Mouse (Mus musculus) intestine, embryonic 16.5 days (tissue): Measurements from ENCODE around the gene Nlrc5. TPM values are rescaled to one million over a fixed set of nuclear protein-coding genes. Genes with fewer than 3 reads are reported as not detected.
A peak's percentile ranks its signal among the peaks of the same experiment; 100 is the strongest.

Experiments
- ATAC-seq: fragments of 200-750 bp; cut with Nextera tagmentation; 2 replicates; pipeline ENCODE4 v1.8.0; 2017; ENCODE audit warnings: moderate TSS enrichment, moderate library complexity
- H3K27ac ChIP-seq: fragments of 300-500 bp; sonication (generic); 2 replicates; pipeline ENCODE4 v1.5.1; 2014; ENCODE audit warnings: mild to moderate bottlenecking, low read length
- H3K27me3 ChIP-seq: fragments of 300-500 bp; sonication (generic); replicated peaks from 2 replicates; pipeline ENCODE4 v1.6.1; 2014; ENCODE audit warnings: low read length, control low read depth, mixed read lengths; ENCODE audit not compliant: control insufficient read depth, insufficient read depth
- H3K36me3 ChIP-seq: fragments of 300-500 bp; sonication (generic); 2 replicates; pipeline ENCODE4 v1.6.1; 2014; ENCODE audit warnings: low read length, control low read depth; ENCODE audit not compliant: control insufficient read depth, insufficient read depth
- H3K4me1 ChIP-seq: fragments of 300-500 bp; sonication (generic); 2 replicates; pipeline ENCODE4 v1.6.1; 2014; ENCODE audit warnings: low read length, control low read depth, mixed read lengths; ENCODE audit not compliant: control insufficient read depth, insufficient read depth
- H3K4me2 ChIP-seq: fragments of 300-500 bp; sonication (generic); 2 replicates; pipeline ENCODE4 v1.6.1; 2014; ENCODE audit warnings: low read depth, low read length, control low read depth
- H3K4me3 ChIP-seq: fragments of 300-500 bp; sonication (generic); 2 replicates; pipeline ENCODE4 v1.5.1; 2014; ENCODE audit warnings: mild to moderate bottlenecking, low read length
- H3K9ac ChIP-seq: fragments of 300-500 bp; sonication (generic); 2 replicates; pipeline ENCODE4 v1.6.1; 2014; ENCODE audit warnings: low read depth, low read length
- H3K9me3 ChIP-seq: fragments of 300-500 bp; sonication (generic); 2 replicates; pipeline ENCODE4 v1.6.1; 2016; ENCODE audit warnings: low read length, control low read depth; ENCODE audit not compliant: control insufficient read depth
- WGBS: fragments of 180-500 bp; shearing (Covaris S2); extraction: QIAGEN DNeasy Blood & Tissue Kit; methylation state at CpG from one replicate; pipeline ENCODE4 v1.1.7; 2014; 5-methylcytosine and 5-hydroxymethylcytosine counted together
- polyA plus RNA-seq: library from polyadenylated mRNA; unstranded; fragments of >200 nt; fragmentation: Nextera tagmentation; extraction: Ambion mirVana; gene quantifications from 2 replicates; pipeline ENCODE4 v1.2.1, GENCODE M21; 2015

Nlrc5 gene
- polyA plus RNA-seq = 0.27 and 0.43 TPM in 2 replicates

DNA sequence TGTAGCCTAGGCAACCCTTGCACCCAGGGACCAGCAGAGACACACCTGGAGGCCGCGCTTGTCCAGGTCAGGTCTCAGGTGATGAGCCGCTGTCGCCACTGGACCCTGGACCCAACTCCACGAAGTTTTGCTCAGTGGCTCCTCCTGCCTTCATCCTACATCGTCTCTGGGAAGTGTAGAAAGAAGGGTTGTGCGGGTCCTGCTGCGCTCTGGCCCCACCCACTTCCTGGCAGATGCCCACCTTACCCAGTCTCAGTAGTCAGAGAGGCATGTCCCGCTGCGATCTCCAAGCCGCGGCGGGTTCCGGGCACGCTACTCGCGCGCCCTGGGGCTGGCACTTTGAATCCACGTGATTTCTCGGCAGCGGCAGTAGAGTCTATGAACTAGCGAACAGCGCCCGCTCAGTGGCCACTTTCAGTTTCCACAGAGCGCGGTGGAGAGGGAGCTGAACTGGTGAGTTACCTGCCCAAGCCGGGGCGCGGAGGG is at the start of gene Nlrc5:
Gene Nlrc5 (plus strand): TSS at position 376 of the 486 bp plus-strand sequence.
- no peaks in the 10 kb centered on the region for H3K4me1 ChIP-seq
- peak; percentile 84 for ATAC-seq
- WGBS = 2% methylated on average over 29 of the region's 29 CpGs

DNA sequence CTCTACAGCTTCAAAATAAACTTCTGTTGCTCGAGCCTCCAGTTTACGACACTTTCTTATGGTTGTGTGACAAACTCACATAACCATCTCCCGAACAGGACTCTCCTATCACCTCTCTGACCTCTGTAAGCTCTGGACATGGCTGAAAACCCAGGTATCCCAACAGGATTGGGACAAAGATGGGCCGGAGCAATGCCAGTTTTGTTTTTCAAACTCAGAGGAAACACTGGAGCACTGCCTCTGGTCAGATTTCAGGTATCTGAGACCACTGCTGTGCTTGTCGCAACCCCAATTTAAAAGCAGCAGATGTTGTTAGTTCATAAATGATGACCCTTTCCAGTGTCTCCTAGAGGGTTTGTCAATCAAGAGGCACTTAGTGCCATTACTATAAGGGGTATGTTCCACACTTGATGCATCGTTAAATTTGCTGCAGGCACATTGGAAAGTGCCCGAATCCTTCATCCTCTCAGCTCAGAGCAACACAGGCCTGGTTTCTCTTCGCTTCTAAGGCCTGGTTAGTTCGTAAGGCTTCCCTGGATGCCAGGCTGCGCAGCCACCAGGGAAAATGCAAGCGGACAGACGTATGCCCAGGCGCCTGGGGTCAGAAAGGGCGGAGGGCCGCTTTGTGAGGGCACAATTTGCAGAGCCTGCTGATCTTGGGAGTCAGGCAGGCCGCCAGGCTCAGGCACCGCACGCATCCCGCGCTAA is 48.5 kb upstream of the Nlrc5 start:
- Histone ChIP-seq H3K4me3 (peak overlapping the region; percentile 89), H3K9me3 (no peaks in the 10 kb centered on the region), H3K4me1 (peaks cover 7% of the 10 kb centered on the region), H3K27me3 (no peaks in the 10 kb centered on the region), H3K27ac (peak overlapping the region; percentile 83), H3K9ac (peak overlapping the region; percentile 98), H3K4me2 (peak overlapping the region; percentile 90), H3K36me3 (peaks cover 12% of the 10 kb centered on the region)
- peak; percentile 29; the same call in 1 of the 2 replicates for ATAC-seq
- WGBS = 23% methylated on average over 20 of the region's 20 CpGs

More for the DNA sequence above, at the start of gene Nlrc5:
- peak within 1 kb of the TSS; percentile 61 for H3K4me3 ChIP-seq
- H3K9ac ChIP-seq = peak within 1 kb of the TSS; percentile 66
- no peaks in the 10 kb centered on the region for H3K9me3 ChIP-seq
- no peaks in the 10 kb centered on the region for H3K36me3 ChIP-seq
- peaks cover 2% of the 10 kb centered on the region; the same call in 1 of the 2 replicates for H3K27me3 ChIP-seq
- no peak within 1 kb of the TSS for H3K27ac ChIP-seq
- peak within 1 kb of the TSS; percentile 95 for H3K4me2 ChIP-seq

DNA sequence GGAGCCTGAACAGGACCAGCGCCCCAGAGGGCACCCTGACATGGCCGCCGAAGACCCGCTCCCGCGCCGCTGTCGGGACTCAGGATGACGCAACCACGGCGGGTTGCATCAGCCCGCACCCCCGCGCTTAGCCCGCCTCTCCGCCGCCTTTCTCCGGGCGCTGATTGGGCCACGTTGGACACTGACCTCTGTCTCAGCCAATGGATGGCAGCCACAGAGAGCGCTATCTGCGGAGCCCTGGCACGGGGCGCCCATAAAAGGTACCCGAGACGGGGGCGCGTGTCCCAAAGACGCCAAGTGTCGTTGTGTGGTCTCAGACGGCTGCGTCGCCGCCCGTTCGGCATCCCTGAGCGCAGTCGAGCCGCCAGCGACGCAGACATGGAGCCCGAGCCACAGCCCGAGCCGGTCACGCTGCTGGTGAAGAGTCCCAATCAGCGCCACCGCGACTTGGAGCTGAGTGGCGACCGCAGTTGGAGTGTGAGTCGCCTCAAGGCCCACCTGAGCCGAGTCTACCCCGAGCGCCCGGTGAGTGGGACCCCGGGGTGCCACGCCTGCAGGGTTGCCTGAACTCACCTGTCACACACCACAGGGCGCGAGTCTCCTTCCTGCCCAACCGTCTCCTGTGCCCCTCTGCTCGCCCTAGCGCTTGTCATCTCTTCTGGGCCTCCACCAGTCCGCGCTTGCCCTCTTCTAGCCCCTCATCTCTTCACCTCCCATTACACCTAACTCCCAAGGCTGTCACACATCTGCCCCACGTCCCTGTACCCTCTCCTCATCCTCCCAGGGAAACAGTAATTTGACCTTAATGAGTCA is 47.7 kb upstream of the Nlrc5 start, which contains the start of gene Herpud1:
Gene Herpud1 (plus strand): TSS at position 225 of the 813 bp plus-strand sequence.
- under 1% methylated on average over 65 of the region's 65 CpGs for WGBS

GRCm38 (mm10) chr8:94387027-94387684 is 47.0 kb upstream of the Nlrc5 start:
- peak; percentile 75 for ATAC-seq

More for the DNA sequence above, 47.7 kb upstream of the Nlrc5 start, which contains the start of gene Herpud1:
- Histone ChIP-seq H3K27ac (peak within 1 kb of the TSS; percentile 92), H3K4me1 (peaks cover 7% of the 10 kb centered on the region), H3K27me3 (no peaks in the 10 kb centered on the region), H3K36me3 (peaks cover 20% of the 10 kb centered on the region), H3K9me3 (no peaks in the 10 kb centered on the region), H3K4me2 (peak within 1 kb of the TSS; percentile 90), H3K9ac (peak within 1 kb of the TSS; percentile 98), H3K4me3 (peak within 1 kb of the TSS; percentile 89)
- ATAC-seq = peak; percentile 99

GRCm38 (mm10) chr8:94387785-94388184 is 46.4 kb upstream of the Nlrc5 start:
- peak overlapping the region; percentile 98 for H3K9ac ChIP-seq
- peaks cover 33% of the 10 kb centered on the region for H3K36me3 ChIP-seq
- no peaks in the 10 kb centered on the region for H3K9me3 ChIP-seq
- peaks cover 7% of the 10 kb centered on the region for H3K4me1 ChIP-seq
- H3K27me3 ChIP-seq = no peaks in the 10 kb centered on the region
- peak overlapping the region; percentile 90 for H3K4me2 ChIP-seq
- no peak for ATAC-seq
- 23% methylated on average over 6 of the region's 6 CpGs for WGBS
- H3K27ac ChIP-seq = peak overlapping the region; percentile 92
- H3K4me3 ChIP-seq = peak overlapping the region; percentile 89

More at GRCm38 (mm10) chr8:94387027-94387684, 47.0 kb upstream of the Nlrc5 start:
- peak overlapping the region; percentile 90 for H3K4me2 ChIP-seq
- WGBS = 1% methylated on average over 25 of the region's 25 CpGs
- peak overlapping the region; percentile 98 for H3K9ac ChIP-seq
- H3K9me3 ChIP-seq = no peaks in the 10 kb centered on the region
- peaks cover 7% of the 10 kb centered on the region for H3K4me1 ChIP-seq
- H3K27me3 ChIP-seq = no peaks in the 10 kb centered on the region
- H3K4me3 ChIP-seq = peak overlapping the region; percentile 89
- peaks cover 27% of the 10 kb centered on the region for H3K36me3 ChIP-seq
- peak overlapping the region; percentile 92 for H3K27ac ChIP-seq

- Histone ChIP-seq H3K4me1 (peaks cover 7% of the 10 kb centered on the region), H3K4me3 (no peak overlapping the region), H3K9me3 (no peaks in the 10 kb centered on the region), H3K9ac (no peak overlapping the region), H3K4me2 (no peak overlapping the region), H3K36me3 (peaks cover 43% of the 10 kb centered on the region), H3K27ac (no peak overlapping the region), H3K27me3 (no peaks in the 10 kb centered on the region)
- ATAC-seq = no peak
- WGBS = 89% methylated on average over 6 of the region's 6 CpGs
Measured at GRCm38 (mm10) chr8:94389531-94389930, 44.6 kb upstream of the Nlrc5 start.

DNA sequence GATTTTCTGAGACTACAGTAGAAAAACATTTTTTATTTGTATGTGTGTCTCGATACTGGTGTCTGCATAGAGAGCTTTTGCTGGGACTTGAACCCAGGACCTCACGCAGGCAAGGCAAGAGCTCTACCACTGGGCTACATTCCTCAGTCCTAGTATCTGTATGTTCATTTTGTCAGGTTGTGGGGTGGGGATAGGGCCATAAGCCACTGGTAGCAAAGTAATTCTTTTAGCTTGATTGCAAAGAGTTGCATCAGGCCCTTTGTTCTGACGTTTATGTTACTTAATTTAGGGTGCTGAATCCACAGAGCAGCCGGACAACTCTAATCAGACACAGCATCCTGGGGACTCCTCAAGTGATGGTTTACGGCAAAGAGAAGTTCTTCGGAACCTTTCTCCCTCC is 43.7 kb upstream of the Nlrc5 start:
- H3K4me2 ChIP-seq = no peak overlapping the region
- no peak overlapping the region for H3K9ac ChIP-seq
- no peak overlapping the region for H3K27ac ChIP-seq
- H3K36me3 ChIP-seq = peaks cover 48% of the 10 kb centered on the region
- H3K27me3 ChIP-seq = no peaks in the 10 kb centered on the region
- no peak overlapping the region for H3K4me3 ChIP-seq
- peaks cover 7% of the 10 kb centered on the region for H3K4me1 ChIP-seq
- H3K9me3 ChIP-seq = no peaks in the 10 kb centered on the region
- 97% methylated on average over 6 of the region's 6 CpGs for WGBS
- ATAC-seq = no peak

GRCm38 (mm10) chr8:94390910-94391309 is 43.2 kb upstream of the Nlrc5 start:
- no peaks in the 10 kb centered on the region for H3K9me3 ChIP-seq
- WGBS = 93% methylated on average over 8 of the region's 8 CpGs
- peaks cover 3% of the 10 kb centered on the region; the same call in 1 of the 2 replicates for H3K4me1 ChIP-seq
- no peaks in the 10 kb centered on the region for H3K27me3 ChIP-seq
- H3K4me2 ChIP-seq = no peak overlapping the region
- no peak overlapping the region for H3K27ac ChIP-seq
- peaks cover 48% of the 10 kb centered on the region for H3K36me3 ChIP-seq
- H3K4me3 ChIP-seq = no peak overlapping the region
- ATAC-seq = no peak
- no peak overlapping the region for H3K9ac ChIP-seq
